Mouse (Mus musculus) ES-E14 (cell line): ENCODE measurements at regions not wholly inside any gene's neighbourhood (a gene's known extent, or its start where the extent isn't known, plus 50 kb on each side); places are given as distances from the start of the nearest gene placed in this dataset.
"Not testable (repeated sequence)": the region's sequence is repeated elsewhere in the genome, so short reads cannot be mapped to it uniquely, and the experiment has no call there.

Source experiments
- CHD2 ChIP-seq: IDR thresholded peaks from 2 replicates; pipeline ENCODE4 v1.6.1; 2014; ENCODE audit warnings: mild to moderate bottlenecking, low read depth, low read length, inconsistent platforms
- ZC3H11A ChIP-seq: IDR thresholded peaks from 2 replicates; pipeline ENCODE4 v1.6.1; 2012; ENCODE audit warnings: low read depth, mild to moderate bottlenecking, inconsistent platforms, low read length, borderline replicate concordance

DNA sequence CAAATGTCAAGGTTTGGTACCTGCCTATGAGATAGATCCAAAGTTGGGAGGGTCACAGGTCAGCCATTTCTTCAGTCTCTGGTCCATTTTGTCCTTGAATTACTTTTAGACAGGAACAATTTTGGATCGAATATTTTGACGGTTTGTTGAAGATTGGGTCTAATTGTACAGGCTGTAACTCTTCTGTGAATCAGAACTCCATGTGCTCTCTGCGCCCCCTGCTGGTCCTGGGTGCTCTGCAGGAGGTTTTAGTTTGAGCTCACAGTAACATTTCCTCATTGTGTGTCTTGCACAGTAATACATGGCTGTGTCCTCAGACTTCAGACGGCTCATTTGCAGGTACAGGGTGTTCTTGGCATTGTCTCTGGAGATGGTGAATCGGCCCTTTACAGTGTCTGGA lies 158.1 kb downstream of the Adam6a start:
- TF ChIP-seq CHD2, ZC3H11A: not testable (repeated sequence)
